Mouse (Mus musculus): Measurements from ENCODE around the gene Gm42791.

DNA sequence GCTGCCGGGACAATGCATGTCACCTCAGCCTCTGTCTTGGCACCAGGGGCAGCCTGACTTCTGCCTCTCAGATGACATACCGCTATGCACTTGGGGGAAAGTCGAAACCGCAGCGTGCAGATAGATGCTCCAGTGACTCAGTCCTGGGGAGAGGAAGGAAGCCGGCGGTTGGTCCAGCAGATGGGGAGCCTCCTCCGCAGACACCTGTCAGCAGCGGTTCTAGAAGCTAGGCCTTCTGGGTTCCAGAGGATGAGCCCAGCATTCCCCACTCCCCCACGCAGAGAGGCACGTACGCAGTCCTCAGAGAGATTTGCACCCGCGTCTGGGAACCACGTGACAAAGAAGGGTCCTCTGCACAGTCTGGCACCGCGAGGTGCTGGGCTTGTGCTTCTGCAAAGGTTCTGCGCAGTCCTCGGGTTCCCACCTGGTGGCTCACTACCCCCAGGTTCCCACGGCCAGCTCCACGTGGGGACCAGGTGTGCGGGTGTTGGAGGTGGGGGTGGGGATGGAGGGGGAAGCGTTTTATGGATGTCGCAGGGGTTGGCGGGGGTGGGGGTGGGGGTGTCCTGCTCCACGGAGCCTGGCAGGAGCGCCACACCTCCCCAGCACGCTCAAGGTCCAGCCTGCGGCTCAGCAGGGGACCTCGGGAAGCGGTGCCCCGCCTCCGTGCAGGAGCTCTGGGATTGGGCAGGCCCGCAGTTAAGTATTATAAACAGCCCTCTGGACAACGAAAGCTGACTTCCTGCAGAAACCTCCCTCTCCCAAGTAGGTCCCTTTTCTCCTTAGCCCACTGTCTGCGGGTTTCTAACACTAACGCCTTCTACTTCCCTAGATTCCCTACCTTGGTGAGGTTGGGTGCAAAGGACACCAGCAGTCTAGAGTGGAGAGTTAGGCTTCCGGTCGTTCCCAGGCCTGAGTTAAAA lies 35.6 kb downstream of the Gm42791 start:
- peak; percentile 9; the same call in 1 of the 2 replicates for TF ChIP-seq CTCF (IDR thresholded peaks at IDR 0.05; ENCODE audit: low read depth)
- peak; percentile 16; the same call in 1 of the 2 replicates for TF ChIP-seq EP300 (IDR thresholded peaks at IDR 0.05; ENCODE audit: low read depth)

Data from liver, postnatal 0 days (tissue).